Mouse (Mus musculus) C2C12 (cell line): Measurements from ENCODE around the gene Rbpj. TPM values are rescaled to one million over a fixed set of nuclear protein-coding genes. Genes with fewer than 3 reads are reported as not detected.

Experiments
- H3K27me3 ChIP-seq: one replicate; pipeline ENCODE4 v1.6.1; 2011; ENCODE audit not compliant: control insufficient read depth, insufficient read depth, insufficient read length
- H3K36me3 ChIP-seq: one replicate; pipeline ENCODE4 v1.6.1; 2011; ENCODE audit not compliant: control insufficient read depth, insufficient read depth
- H3K4me3 ChIP-seq: one replicate; pipeline ENCODE4 v1.5.1; 2011; ENCODE audit warnings: mild to moderate bottlenecking, control low read depth; ENCODE audit not compliant: poor library complexity, insufficient read depth, severe bottlenecking
- H3K79me2 ChIP-seq: one replicate; pipeline ENCODE4 v1.6.1; 2011; ENCODE audit not compliant: control insufficient read depth, insufficient read depth
- H3K79me3 ChIP-seq: one replicate; pipeline ENCODE4 v1.6.1; 2011; ENCODE audit warnings: low read depth, control low read depth
- H3ac ChIP-seq: one replicate; pipeline ENCODE3; 2011; ENCODE audit warnings: low read depth; ENCODE audit not compliant: control insufficient read depth, insufficient read length
- CEBPB ChIP-seq: IDR thresholded peaks from one replicate; pipeline ENCODE4 v1.6.1; 2011; ENCODE audit warnings: low read depth, mild to moderate bottlenecking, control low read depth, moderate library complexity
- CTCF ChIP-seq: IDR thresholded peaks from one replicate; pipeline ENCODE4 v1.5.1; 2011; ENCODE audit not compliant: control insufficient read depth, insufficient read depth, insufficient read length
- FOSL1 ChIP-seq: IDR thresholded peaks from one replicate; pipeline ENCODE4 v1.8.0; 2011; ENCODE audit warnings: mild to moderate bottlenecking, low read length; ENCODE audit not compliant: poor library complexity, insufficient read depth, severe bottlenecking
- MAX ChIP-seq: IDR thresholded peaks from one replicate; pipeline ENCODE4 v1.6.1; 2011; ENCODE audit warnings: mild to moderate bottlenecking, control low read depth
- MYOD1 ChIP-seq: IDR thresholded peaks from one replicate; pipeline ENCODE4 v1.6.1; 2011; ENCODE audit warnings: low read depth; ENCODE audit not compliant: control insufficient read depth, insufficient read length
- MYOG ChIP-seq: IDR thresholded peaks from one replicate; pipeline ENCODE4 v1.6.1; 2011; ENCODE audit not compliant: control insufficient read depth, insufficient read length; ENCODE audit errors: extremely low read depth
- USF1 ChIP-seq: IDR thresholded peaks from one replicate; pipeline ENCODE4 v1.6.1; 2011; ENCODE audit warnings: low read depth, mild to moderate bottlenecking, control low read depth, moderate library complexity
- polyA plus RNA-seq: library from polyadenylated mRNA; unstranded; fragments of >200 nt; fragmentation: generic; extraction: Trizol; gene quantifications from one replicate; pipeline ENCODE4 v1.2.1, GENCODE M21; 2012; ENCODE audit warnings: missing spikeins

Rbpj gene
- polyA plus RNA-seq, 1 experiment = 8.1 TPM

DNA sequence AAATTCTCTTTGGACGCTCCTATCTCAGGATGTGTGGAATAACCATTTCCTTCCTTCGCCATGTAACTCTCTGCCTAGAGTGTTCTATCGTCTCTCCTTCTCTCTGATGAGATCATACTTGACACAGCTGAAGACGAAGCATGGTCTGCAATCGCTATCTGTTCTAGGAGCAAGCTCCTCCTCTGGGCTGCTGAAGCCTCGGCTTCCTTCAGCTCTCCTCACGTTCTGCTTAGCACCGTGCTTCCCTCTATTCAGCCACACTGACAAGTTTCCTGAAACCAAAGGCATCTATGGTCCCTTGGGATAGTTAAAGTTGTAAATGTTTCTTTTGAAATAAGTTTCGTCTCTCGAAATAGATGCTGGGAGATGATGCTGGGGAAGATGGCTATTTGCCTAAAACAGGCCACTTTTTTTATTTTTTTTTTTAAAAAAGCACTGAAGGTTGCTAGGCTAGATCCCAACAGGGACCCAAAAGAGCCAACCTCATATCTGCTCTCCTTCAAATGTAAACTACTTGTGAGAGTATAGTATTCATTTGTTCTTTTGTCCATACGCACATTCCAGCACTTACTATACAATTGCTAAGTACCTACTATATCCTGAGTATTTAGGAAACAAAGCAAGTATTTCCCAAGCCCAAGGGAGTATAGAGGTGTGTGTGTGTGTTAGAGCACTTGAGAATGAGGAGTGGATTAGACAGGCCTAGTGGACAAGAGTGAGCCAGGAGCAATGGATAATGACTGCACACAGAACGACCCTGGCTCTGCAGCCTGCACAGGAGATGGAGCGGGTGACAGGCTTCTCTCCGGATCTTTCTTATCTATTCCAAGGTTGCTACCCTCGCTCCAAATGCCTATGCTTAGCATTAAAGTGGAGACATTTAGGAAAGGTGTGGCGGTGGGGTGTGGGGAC lies 726 bp downstream of the Rbpj start:
- no peaks in the 10 kb centered on the region for H3K27me3 ChIP-seq
- no peaks in the 10 kb centered on the region for H3K79me2 ChIP-seq
- H3K36me3 ChIP-seq = no peaks in the 10 kb centered on the region
- TF ChIP-seq CTCF (no peak), MYOG (no peak)
- no peak overlapping the region for H3K4me3 ChIP-seq
- no peak overlapping the region for H3ac ChIP-seq
- no peaks in the 10 kb centered on the region for H3K79me3 ChIP-seq

GRCm38 (mm10) chr5:53467602-53468001 lies 1.6 kb downstream of the Rbpj start:
- no peaks in the 10 kb centered on the region for H3K27me3 ChIP-seq
- H3ac ChIP-seq = no peak overlapping the region
- H3K79me3 ChIP-seq = no peaks in the 10 kb centered on the region
- H3K79me2 ChIP-seq = no peaks in the 10 kb centered on the region
- H3K4me3 ChIP-seq = no peak overlapping the region
- H3K36me3 ChIP-seq = no peaks in the 10 kb centered on the region
- TF ChIP-seq USF1 = no peak
- no peak for TF ChIP-seq MAX

GRCm38 (mm10) chr5:53468366-53468765 lies 2.4 kb downstream of the Rbpj start:
- no peaks in the 10 kb centered on the region for H3K79me3 ChIP-seq
- no peaks in the 10 kb centered on the region for H3K36me3 ChIP-seq
- H3K4me3 ChIP-seq = no peak overlapping the region
- H3K79me2 ChIP-seq = no peaks in the 10 kb centered on the region
- TF ChIP-seq CTCF (no peak), FOSL1 (no peak), MAX (no peak), MYOD1 (no peak), CEBPB (no peak), USF1 (no peak), MYOG (no peak)
- no peak overlapping the region for H3ac ChIP-seq
- H3K27me3 ChIP-seq = no peaks in the 10 kb centered on the region

GRCm38 (mm10) chr5:53469098-53469776 lies 3.3 kb downstream of the Rbpj start:
- no peaks in the 10 kb centered on the region for H3K79me2 ChIP-seq
- no peak overlapping the region for H3ac ChIP-seq
- H3K79me3 ChIP-seq = no peaks in the 10 kb centered on the region
- H3K4me3 ChIP-seq = no peak overlapping the region
- no peaks in the 10 kb centered on the region for H3K27me3 ChIP-seq
- TF ChIP-seq USF1 (no peak), MYOD1 (no peak), MYOG (no peak), FOSL1 (no peak), CTCF (no peak), CEBPB (no peak), MAX (no peak)
- H3K36me3 ChIP-seq = no peaks in the 10 kb centered on the region

DNA sequence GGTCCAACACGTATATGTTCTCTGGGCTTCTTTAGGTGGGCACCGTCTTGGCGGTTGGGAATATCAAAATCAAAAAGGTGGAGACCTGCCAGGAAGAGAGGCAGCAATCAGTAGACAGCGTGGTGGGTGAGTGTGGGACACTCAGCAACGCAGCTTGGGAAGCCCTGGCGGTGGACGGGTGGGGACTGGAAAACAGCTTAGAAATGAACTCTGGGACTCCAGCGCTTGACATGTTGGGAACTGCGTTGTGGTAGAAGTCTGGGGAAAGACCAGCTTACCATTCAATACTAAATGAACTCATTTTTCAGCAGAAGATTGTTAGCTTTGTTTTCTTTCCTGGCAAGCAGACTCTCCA lies 3.8 kb downstream of the Rbpj start:
- no peaks in the 10 kb centered on the region for H3K79me2 ChIP-seq
- no peaks in the 10 kb centered on the region for H3K27me3 ChIP-seq
- no peak overlapping the region for H3K4me3 ChIP-seq
- TF ChIP-seq FOSL1 (no peak), CEBPB (no peak), MYOG (no peak), CTCF (no peak), MAX (no peak), MYOD1 (no peak), USF1 (no peak)
- H3K79me3 ChIP-seq = no peaks in the 10 kb centered on the region
- no peak overlapping the region for H3ac ChIP-seq
- H3K36me3 ChIP-seq = no peaks in the 10 kb centered on the region
